Mouse (Mus musculus): ENCODE data around the gene Il11.
"Not testable (repeated sequence)": the region's sequence is repeated elsewhere in the genome, so short reads cannot be mapped to it uniquely, and the experiment has no call there.

The Il11 gene

DNA sequence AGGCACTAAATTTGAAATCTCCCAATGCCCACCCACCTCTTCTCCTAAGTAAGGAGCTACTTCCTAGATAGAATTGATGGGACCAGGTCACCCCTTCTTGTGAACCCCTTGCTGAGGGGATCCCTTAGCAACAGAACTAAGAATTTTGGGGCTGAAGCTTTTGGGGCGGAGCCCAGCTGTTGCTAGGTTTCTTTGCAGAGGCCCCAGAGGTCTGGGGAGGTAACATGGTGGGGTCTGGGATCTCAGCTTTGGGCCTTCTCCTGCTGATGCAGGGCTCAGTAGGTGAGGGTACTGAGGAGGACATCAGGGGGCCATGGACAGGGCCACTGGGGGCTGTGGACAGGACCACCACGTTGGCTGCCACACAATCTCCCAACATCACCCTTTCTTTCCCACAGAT is at the start of gene Il11, which contains the start of gene Tmem190:
Gene Il11 (minus strand): TSS at position 101 of the 400 bp plus-strand sequence.
Gene Tmem190 (plus strand): TSS at position 179 of the 400 bp plus-strand sequence.
- in situ Hi-C loops (cut with MseI, MboI) = no loop called here

- in situ Hi-C loops (cut with MseI, MboI) = no loop called here
These were observed 47.8 kb upstream of the Il11 start for GRCm38 (mm10) chr7:4830476-4830875.

GRCm38 (mm10) chr7:4825365-4825764 is 42.7 kb upstream of the Il11 start:
- in situ Hi-C loops (cut with MseI, MboI) = no loop called here

GRCm38 (mm10) chr7:4822162-4822907 is 39.7 kb upstream of the Il11 start:
- in situ Hi-C loops (cut with MseI, MboI) = no loop called here

DNA sequence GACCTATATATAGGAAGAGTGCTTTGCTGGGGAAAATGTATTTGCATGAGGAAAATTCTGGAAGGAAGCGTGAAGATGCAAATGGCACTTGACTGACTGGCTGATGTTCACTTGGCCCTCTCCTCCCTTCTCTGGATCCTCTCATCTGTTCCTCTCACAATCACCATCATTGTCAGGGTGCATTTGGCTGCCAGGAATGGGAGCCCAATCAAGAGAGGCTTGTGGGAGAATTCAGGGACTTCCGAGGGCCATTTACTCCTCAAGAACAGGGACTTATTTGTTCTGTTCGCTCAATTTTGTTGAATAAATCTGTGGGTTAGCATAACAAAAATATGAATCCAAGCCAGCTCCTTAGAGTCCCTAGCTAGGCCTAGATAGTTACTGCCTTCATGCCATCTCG is 39.0 kb upstream of the Il11 start:
- in situ Hi-C loops (cut with MseI, MboI) = no loop called here

DNA sequence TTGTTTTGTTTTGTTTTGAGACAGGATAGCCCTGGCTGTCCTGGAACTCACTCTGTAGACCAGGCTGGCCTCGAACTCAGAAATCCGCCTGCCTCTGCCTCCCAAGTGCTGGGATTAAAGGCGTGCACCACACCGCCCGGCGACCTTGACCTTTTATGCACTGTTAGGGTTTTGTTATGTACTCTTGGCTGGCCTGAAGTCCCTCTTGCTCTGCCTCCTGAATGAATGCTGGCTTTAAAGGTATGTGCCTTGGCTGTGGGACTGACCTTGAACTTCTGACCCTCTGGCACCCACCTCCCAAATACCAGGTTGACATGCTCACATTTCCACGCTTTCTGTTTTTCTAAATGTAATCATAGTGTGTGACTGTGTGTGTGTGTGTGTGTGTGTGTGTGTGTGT is 38.3 kb upstream of the Il11 start:
- in situ Hi-C loops (cut with MseI, MboI) = not testable (repeated sequence)

DNA sequence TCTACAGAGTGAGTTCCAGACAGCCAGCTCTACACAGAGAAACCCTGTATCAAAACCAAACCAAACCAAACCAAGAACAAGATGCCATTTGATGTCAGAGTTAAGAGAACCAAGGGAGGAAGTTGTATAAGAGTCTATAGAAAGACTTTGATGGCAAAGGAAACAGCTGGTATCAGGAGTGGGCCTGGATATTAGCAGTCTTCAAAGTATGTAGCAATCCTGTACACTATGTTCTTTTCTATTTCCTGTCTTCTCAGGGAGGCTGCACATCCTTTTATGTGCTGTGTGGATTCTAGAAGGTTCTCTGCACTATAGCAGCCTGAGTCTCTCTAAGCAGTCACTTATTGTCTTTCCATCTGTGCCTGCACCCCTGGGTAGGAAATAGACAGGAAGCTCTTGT is 33.9 kb upstream of the Il11 start:
- in situ Hi-C loops (cut with MseI, MboI) = no loop called here

DNA sequence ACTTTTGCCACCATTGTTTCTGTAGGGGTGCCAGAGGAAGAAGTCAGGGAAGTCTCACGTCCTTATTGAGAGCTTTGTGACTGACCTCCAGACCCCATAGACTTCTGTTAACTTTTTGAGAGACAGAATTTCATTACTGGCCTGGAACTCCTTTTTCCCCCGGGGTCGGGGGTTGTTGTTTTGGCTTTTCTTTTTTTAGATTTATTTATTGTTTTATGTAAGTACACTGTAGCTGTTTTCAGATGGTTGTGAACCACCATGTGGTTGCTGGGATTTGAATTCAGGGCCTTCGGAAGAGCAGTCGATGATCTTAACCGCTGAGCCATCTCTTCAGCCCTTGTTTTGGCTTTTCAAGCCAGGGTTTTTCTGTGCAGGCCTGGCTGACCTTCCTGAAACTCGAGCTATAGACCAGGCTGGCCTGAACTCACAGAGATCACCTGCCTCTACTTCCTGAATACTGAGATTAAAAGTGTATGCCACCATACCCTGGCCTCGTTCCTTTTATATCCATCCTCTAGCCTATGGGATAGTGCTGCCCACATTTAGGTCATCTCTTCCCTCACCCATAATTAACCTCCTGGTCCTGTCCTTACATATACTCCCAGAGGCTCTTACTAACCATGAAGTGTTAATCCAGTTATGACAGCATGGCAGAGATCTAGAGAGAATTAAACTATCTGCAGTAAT is 30.6 kb upstream of the Il11 start:
- in situ Hi-C loops (cut with MseI, MboI) = no loop called here

DNA sequence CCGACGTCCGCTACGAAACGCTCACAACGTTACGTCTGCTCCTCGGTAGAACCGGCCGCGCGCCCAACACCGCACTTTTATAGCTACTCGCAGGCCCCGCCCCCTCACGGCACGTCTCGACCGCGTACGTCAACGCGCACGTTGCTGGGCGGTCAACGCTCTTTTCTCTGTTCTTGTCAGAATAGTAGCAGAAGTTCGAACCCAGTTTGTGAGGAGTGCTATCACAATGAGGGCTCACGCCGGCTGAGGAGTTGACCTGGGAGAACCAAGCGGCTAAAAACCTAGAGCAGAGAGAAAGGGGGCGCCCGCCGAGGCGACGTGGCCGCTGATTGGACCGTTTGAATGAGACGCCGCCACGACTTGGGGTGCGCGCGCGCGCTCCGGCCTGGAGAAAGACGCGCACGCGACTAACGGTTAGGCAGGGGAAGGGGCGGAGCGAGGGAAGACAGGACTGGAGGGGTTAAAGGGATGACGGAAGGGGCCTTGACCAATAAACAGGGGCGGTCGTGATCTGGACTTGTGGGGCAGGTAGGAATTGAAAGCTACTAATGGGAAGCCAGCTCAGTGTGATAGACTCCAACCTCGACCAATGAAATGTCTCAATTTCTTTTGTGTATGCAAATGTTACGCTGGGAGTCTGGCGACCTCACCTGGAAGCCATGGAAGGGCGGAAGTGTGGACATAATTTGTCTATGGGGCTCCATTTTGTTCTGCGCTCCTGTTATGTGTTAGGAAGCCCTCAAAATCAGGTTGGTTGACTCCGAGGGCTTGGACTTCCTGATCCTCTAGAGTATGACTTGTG is 29.8 kb upstream of the Il11 start, which contains the start of gene Ube2s:
Gene Ube2s (minus strand): TSS at position 288 of the 802 bp plus-strand sequence.
- in situ Hi-C loops (cut with MseI, MboI) = no loop called here

DNA sequence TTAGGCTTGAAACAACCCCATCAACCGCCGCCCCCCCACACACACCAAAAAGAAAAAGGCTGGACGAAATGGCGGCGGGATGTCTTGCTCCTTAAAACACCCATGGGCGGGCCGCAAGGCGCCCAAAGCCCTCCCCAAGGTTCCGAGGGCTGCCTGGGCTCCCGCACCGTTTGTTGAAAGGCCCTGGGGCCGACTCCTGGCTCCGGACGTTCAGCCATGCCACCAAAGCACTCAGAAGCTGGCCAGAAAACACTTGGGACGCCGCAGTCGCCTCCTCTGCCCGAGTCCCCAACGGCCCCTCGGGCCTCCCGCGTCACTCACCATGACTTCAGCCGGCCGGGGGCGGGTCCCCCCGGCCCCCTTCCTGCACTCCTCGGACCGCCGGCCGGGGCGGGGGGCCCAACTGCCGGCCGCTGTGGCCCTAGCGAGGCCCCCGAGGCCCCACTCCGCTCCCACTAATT is 29.2 kb upstream of the Il11 start:
- in situ Hi-C loops (cut with MseI, MboI) = no loop called here

GRCm38 (mm10) chr7:4811131-4811530 is 28.5 kb upstream of the Il11 start:
- in situ Hi-C loops (cut with MseI, MboI) = not testable (repeated sequence)

- in situ Hi-C loops (cut with MseI, MboI) = loop anchor here in 1 of 2 experiments (10.0 kb wide), 1 partner anchor 58 kb away; no protein-coding TSS in a partner anchor
These were observed 24.1 kb upstream of the Il11 start for GRCm38 (mm10) chr7:4806716-4807115.

GRCm38 (mm10) chr7:4802247-4802646 is 19.6 kb upstream of the Il11 start:
- in situ Hi-C loops (cut with MseI, MboI) = loop anchor here in 1 of 2 experiments (10.0 kb wide), 1 partner anchor 63 kb away; no protein-coding TSS in a partner anchor

- in situ Hi-C loops (cut with MseI, MboI) = no loop called here
These were observed 13.2 kb upstream of the Il11 start for GRCm38 (mm10) chr7:4795767-4796433.

GRCm38 (mm10) chr7:4794631-4795168 is 12.0 kb upstream of the Il11 start:
- in situ Hi-C loops (cut with MseI, MboI) = no loop called here

DNA sequence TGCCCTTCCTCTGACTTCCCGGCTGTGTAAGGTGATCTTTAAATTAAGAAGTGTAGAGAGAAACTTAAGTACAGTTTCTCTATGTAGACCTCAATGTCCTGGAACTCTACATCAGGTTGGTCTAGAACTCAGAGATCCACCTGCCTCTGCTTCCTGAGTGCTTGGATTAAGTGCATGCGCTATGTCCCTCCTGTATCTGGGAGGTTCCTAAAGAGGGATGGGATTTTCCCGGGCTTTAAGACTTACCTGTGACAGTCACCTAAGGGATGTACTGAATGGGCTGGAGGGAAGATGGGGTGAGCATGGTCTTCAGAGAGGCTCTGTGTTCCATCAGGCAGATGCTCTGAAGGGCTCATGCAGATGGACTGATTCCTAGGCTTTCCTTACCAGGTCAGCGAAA is 11.0 kb upstream of the Il11 start:
- in situ Hi-C loops (cut with MseI, MboI) = no loop called here

GRCm38 (mm10) chr7:4793248-4793647 is 10.6 kb upstream of the Il11 start:
- in situ Hi-C loops (cut with MseI, MboI) = not testable (repeated sequence)

GRCm38 (mm10) chr7:4792278-4793212 is 9.9 kb upstream of the Il11 start, which contains the start of gene Rpl28:
Rpl28 (plus strand) TSS chr7:4792874.
- in situ Hi-C loops (cut with MseI, MboI) = no loop called here

DNA sequence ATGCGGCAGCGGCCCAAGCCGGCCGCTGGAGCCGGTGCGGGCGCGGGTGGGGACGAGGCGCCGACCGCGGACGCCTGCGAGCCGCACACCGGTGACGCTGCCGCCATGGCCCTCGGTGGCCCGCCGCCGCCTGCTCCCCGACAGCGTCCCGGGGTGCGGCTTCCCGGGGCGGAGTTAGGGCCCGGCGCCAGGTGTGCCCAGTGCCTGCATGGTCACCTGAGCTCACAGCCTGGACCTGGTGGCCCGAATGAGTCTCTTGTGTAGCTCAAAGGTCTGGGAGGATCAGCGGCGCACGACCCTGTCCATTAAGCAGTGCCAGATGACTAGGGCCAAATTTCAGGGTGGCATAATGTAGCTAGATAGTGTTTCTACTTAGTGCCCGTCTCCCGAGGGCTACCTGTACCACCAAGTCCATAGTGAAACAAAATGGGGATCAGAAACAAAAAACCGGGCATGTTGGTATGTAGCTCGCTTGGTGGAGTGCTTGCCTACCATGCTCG is 6.8 kb upstream of the Il11 start, which contains the start of gene Tmem238:
Gene Tmem238 (minus strand): TSS at position 221 of the 500 bp plus-strand sequence.
- in situ Hi-C loops (cut with MseI, MboI) = no loop called here
